In genomic region chr1:74857201-74857600, GRCm38 (mm10) we compare ENCODE assay signal across 11 mouse cellular contexts. TPM values are rescaled to one million over a fixed set of nuclear protein-coding genes. Genes with fewer than 3 reads are reported as not detected.
DNase-seq lines count a peak whose midpoint lies in the region; ATAC-seq and TF ChIP-seq lines count a peak whose summit lies in the region.
"Had no signal": no experiment of that assay in that cellular context is flagged by ENCODE, and none has a peak within 500 bp of the region (broad histone marks: within the 10 kb centered on the region; RNA-seq: fewer than 3 reads in every experiment).

No protein-coding gene starts in this region.

- TF ChIP-seq EP300 in liver, postnatal 0 days (IDR thresholded peaks at IDR 0.05; ENCODE audit: low read depth): no peak

- TF ChIP-seq CTCF in liver, postnatal 0 days (IDR thresholded peaks at IDR 0.05; ENCODE audit: low read depth): no peak

- WGBS in forebrain, embryonic 11.5 days: 3% methylated on average over 20 of the region's 20 CpGs
- WGBS in midbrain, embryonic 14.5 days: 3% methylated on average over 20 of the region's 20 CpGs
- WGBS in liver, postnatal 0 days (ENCODE audit: insufficient replicate concordance): 7% methylated on average over 20 of the region's 20 CpGs

- peak; percentile 14 for DNase-seq in embryo, embryonic 11 days
- DNase-seq in embryo, embryonic 10 days (ENCODE audit: low spot score): no peak
- peak; percentile 37 for DNase-seq in ZHBTc4 (ENCODE audit: low read depth, low spot score)
- DNase-seq in forebrain, embryonic 11.5 days (ENCODE audit: low spot score): peak; percentile 54
- DNase-seq in midbrain, embryonic 14.5 days: peak; percentile 27
- no peak for DNase-seq in liver, postnatal 0 days
- no peak for DNase-seq in thymus, postnatal 25 days
- no peak for DNase-seq in gastrocnemius, postnatal 14 days

- no peaks in the 10 kb centered on the region for H3K36me3 ChIP-seq in forebrain, embryonic 11.5 days (ENCODE audit: control insufficient read depth, insufficient read depth, low read length)
- H3K36me3 ChIP-seq in midbrain, embryonic 14.5 days (ENCODE audit: control insufficient read depth, insufficient read depth, low read length): no peaks in the 10 kb centered on the region
- H3K36me3 ChIP-seq in liver, postnatal 0 days (replicated peaks; ENCODE audit: insufficient read depth, low read length): no peaks in the 10 kb centered on the region
- H3K36me3 ChIP-seq: heart, embryonic 15.5 days had no signal

- H3K4me3 ChIP-seq in forebrain, embryonic 11.5 days (ENCODE audit: low read depth, low read length): peak overlapping the region; percentile 71
- peak overlapping the region; percentile 94 for H3K4me3 ChIP-seq in midbrain, embryonic 14.5 days (replicated peaks; ENCODE audit: low read depth, low read length)
- no peak overlapping the region for H3K4me3 ChIP-seq in liver, postnatal 0 days (ENCODE audit: low read depth, low read length)
- H3K4me3 ChIP-seq: megakaryocyte, embryonic 14.5 days had no signal

- intact Hi-C loops in gastrocnemius, postnatal 14 days (cut with DNase I; ENCODE audit: low total_unique reads): no loop called here

- peak overlapping the region; percentile 74; the same call in 1 of the 2 replicates for H3K4me2 ChIP-seq in forebrain, embryonic 11.5 days (ENCODE audit: low read depth, low read length, severe bottlenecking)
- peak overlapping the region; percentile 92 for H3K4me2 ChIP-seq in midbrain, embryonic 14.5 days (ENCODE audit: low read length)
- H3K4me2 ChIP-seq in liver, postnatal 0 days (ENCODE audit: low read depth, low read length): no peak overlapping the region

- H3K9me3 ChIP-seq in forebrain, embryonic 11.5 days (ENCODE audit: control insufficient read depth, low read length): no peaks in the 10 kb centered on the region
- H3K9me3 ChIP-seq in midbrain, embryonic 14.5 days (ENCODE audit: control insufficient read depth, low read length): no peaks in the 10 kb centered on the region
- H3K9me3 ChIP-seq in liver, postnatal 0 days (ENCODE audit: low read length): no peaks in the 10 kb centered on the region
- H3K9me3 ChIP-seq: heart, embryonic 15.5 days had no signal

- H3K4me1 ChIP-seq in forebrain, embryonic 11.5 days (replicated peaks; ENCODE audit: control insufficient read depth, insufficient read depth, low read length): peaks cover 23% of the 10 kb centered on the region
- peaks cover 39% of the 10 kb centered on the region for H3K4me1 ChIP-seq in midbrain, embryonic 14.5 days (ENCODE audit: control insufficient read depth, insufficient read depth, low read length)
- H3K4me1 ChIP-seq in liver, postnatal 0 days (ENCODE audit: insufficient read depth): peaks cover 3% of the 10 kb centered on the region; the same call in 1 of the 2 replicates

- H3K9ac ChIP-seq in forebrain, embryonic 11.5 days (ENCODE audit: low read length): no peak overlapping the region
- peak overlapping the region; percentile 96 for H3K9ac ChIP-seq in midbrain, embryonic 14.5 days (replicated peaks; ENCODE audit: low read length)
- H3K9ac ChIP-seq in liver, postnatal 0 days (replicated peaks): no peak overlapping the region
- H3K9ac ChIP-seq: heart, embryonic 15.5 days had no signal

- no peak overlapping the region for H3K27ac ChIP-seq in forebrain, embryonic 11.5 days (ENCODE audit: low read depth, low read length)
- no peak overlapping the region; the same call in 1 of the 2 replicates for H3K27ac ChIP-seq in midbrain, embryonic 14.5 days (replicated peaks; ENCODE audit: low read depth, low read length)
- no peak overlapping the region for H3K27ac ChIP-seq in liver, postnatal 0 days (ENCODE audit: low read depth)
- H3K27ac ChIP-seq: heart, embryonic 15.5 days had no signal

- ATAC-seq in forebrain, embryonic 11.5 days (replicated peaks; ENCODE audit: low FRiP score): no peak
- no peak for ATAC-seq in midbrain, embryonic 14.5 days (ENCODE audit: low FRiP score, low TSS enrichment)
- ATAC-seq in liver, postnatal 0 days: no peak

- H3K27me3 ChIP-seq in forebrain, embryonic 11.5 days (ENCODE audit: control insufficient read depth, insufficient read depth, low read length): peaks cover 43% of the 10 kb centered on the region
- H3K27me3 ChIP-seq in midbrain, embryonic 14.5 days (ENCODE audit: control insufficient read depth, insufficient read depth, low read length): no peaks in the 10 kb centered on the region
- peaks cover 81% of the 10 kb centered on the region for H3K27me3 ChIP-seq in liver, postnatal 0 days (ENCODE audit: insufficient read depth, low read length)

RNA-seq across cellular contexts. Expression of gene Cdk5r2, which starts 2.5 kb away (rescaled TPM):
- 1.2 and 1.4 TPM in 2 replicates for polyA plus RNA-seq in forebrain, embryonic 11.5 days (2014; fragmentation: Nextera tagmentation; extraction: Ambion mirVana)
- polyA plus RNA-seq in midbrain, embryonic 14.5 days (2014; fragmentation: Nextera tagmentation; extraction: Ambion mirVana): 16.5 and 29.9 TPM in 2 replicates
- polyA plus RNA-seq in liver, postnatal 0 days (2015; fragmentation: Nextera tagmentation; extraction: Ambion mirVana): not detected in 2 replicates
- total RNA-seq in gastrocnemius, postnatal 14 days (2021): under 1 TPM in 1 of 2 experiments, not detected in 1; 0.06 TPM
- polyA plus RNA-seq: heart, embryonic 15.5 days; spleen, adult 2 months had no signal

RNA-seq across cellular contexts. Expression of gene Fev, which starts 28.0 kb away (rescaled TPM):
- polyA plus RNA-seq in forebrain, embryonic 11.5 days (2014; fragmentation: Nextera tagmentation; extraction: Ambion mirVana): not detected in 2 replicates
- 3.0 and 3.3 TPM in 2 replicates for polyA plus RNA-seq in midbrain, embryonic 14.5 days (2014; fragmentation: Nextera tagmentation; extraction: Ambion mirVana)
- 0.19 and 0.20 TPM in 2 replicates for polyA plus RNA-seq in liver, postnatal 0 days (2015; fragmentation: Nextera tagmentation; extraction: Ambion mirVana)
- total RNA-seq in gastrocnemius, postnatal 14 days (2021): not detected

RNA-seq across cellular contexts. Expression of gene Cryba2, which starts 35.7 kb away (rescaled TPM):
- polyA plus RNA-seq in forebrain, embryonic 11.5 days (2014; fragmentation: Nextera tagmentation; extraction: Ambion mirVana): not detected in 2 replicates
- 0.77 TPM in 1 of 2 replicates, not detected in the other for polyA plus RNA-seq in midbrain, embryonic 14.5 days (2014; fragmentation: Nextera tagmentation; extraction: Ambion mirVana)
- polyA plus RNA-seq in liver, postnatal 0 days (2015; fragmentation: Nextera tagmentation; extraction: Ambion mirVana): not detected in 2 replicates
- not detected for total RNA-seq in gastrocnemius, postnatal 14 days (2021)
- polyA plus RNA-seq: heart, embryonic 15.5 days; spleen, adult 2 months had no signal

Comparison
In these comparisons a context has a peak if more than half of its experiments do, and no peak if none do; other contexts are left out.
1. DNase-seq: peak in embryo, embryonic 11 days (single experiment), ZHBTc4 (single experiment), forebrain, embryonic 11.5 days (single experiment) and midbrain, embryonic 14.5 days (single experiment); none in embryo, embryonic 10 days (single experiment), liver, postnatal 0 days (single experiment), thymus, postnatal 25 days (single experiment) and gastrocnemius, postnatal 14 days (single experiment).